Mouse (Mus musculus) cerebellum, postnatal 10 days (tissue): ENCODE results near the gene Ugt1a10.
A peak's percentile ranks its signal among the peaks of the same experiment; 100 is the strongest.

Experiments
- DNase-seq, 2 experiments: peaks; one replicate each; pipeline ENCODE4 v3.0.0; 2021; ENCODE audit warnings: mixed read lengths in 2 of 2

Ugt1a10 gene

GRCm38 (mm10) chr1:88255989-88256754 lies 201.0 kb downstream of the Ugt1a10 start:
- peak; percentile 86 to 87 for DNase-seq

DNA sequence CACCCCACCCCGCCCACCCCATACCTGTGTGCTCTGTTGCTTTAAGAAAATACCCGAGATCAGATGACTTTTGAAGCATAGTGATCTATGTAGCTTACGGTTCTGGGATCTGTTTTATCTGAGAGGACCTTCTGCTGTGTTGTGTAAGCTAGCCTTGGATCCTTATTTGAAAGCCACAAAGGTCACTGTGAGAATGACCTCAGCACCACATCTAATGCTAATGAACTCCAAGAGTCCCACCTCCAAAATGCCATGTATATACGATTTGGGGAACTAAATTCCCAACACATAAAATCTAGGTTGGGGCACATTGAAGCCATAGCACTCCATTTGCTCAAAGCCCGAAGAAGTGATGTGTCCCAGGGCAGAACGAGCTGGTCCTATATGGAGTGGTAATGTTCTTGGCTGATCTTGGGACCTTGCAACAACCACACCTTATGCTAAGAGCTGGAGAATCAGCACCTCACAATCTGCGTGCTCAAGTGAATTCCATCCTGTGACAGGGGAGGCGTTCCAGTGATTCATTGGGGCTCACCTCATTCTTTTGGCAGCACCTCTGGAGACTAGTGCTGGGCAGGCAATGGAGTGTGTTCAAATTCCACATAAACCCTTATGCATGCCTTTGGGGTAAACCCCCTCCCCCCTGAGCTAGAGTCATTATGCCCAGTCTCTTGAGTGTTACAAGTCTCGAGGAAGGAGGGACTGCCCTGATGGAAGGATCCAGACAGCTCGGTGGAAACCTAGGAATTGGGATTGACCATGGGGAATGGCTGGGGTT lies 201.9 kb downstream of the Ugt1a10 start:
- DNase-seq, result peak in 1 of 2 experiments; percentile 44

DNA sequence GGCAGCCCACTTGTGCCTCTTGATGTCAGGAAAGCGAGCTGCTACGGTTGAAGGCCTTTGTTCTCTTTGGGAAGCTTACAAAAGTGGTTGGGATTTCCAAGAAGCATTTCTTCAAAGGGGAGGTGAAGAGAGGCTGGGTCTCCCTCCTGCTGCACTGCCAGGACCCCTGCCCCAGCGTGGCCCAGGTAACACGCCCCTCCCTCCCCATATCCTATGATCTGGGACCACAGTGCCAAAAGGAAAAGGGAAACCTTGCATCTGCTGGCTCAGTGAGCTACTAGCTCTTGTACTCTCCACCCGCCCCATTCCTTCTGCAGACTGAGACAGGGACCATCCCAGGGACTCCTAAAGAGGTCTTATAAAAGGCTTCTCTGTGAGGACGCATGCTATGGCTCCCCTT lies 202.5 kb downstream of the Ugt1a10 start:
- peak; percentile 40 to 58 for DNase-seq

- peak; percentile 54 to 56 for DNase-seq
Measured at GRCm38 (mm10) chr1:88258361-88258760, 203.2 kb downstream of the Ugt1a10 start.

- peak; percentile 87 to 88 for DNase-seq
Measured at GRCm38 (mm10) chr1:88258881-88259642, 203.9 kb downstream of the Ugt1a10 start.

GRCm38 (mm10) chr1:88259643-88260024 lies 204.4 kb downstream of the Ugt1a10 start:
- DNase-seq, result peak in 1 of 2 experiments; percentile 51

DNA sequence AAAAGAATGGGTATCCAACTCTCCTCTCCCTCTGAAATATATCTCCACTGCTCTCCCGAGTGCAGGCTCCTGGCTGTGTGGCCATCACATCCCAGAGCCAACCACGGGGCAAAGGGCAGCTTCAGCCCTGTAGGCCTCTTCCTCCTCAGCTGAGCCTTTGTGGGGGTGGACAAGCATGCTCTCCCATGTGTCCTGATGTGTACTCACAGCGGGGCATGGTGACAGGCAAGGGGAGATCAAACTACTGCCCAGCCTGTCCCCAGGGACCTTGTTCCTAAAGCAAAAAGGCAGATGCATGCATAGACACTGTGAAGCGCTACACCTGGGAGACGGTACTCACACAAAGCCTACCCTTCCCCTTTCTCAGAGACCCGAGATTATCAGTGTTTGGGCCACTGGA lies 204.9 kb downstream of the Ugt1a10 start:
- DNase-seq, result peak; percentile 73 to 79

DNA sequence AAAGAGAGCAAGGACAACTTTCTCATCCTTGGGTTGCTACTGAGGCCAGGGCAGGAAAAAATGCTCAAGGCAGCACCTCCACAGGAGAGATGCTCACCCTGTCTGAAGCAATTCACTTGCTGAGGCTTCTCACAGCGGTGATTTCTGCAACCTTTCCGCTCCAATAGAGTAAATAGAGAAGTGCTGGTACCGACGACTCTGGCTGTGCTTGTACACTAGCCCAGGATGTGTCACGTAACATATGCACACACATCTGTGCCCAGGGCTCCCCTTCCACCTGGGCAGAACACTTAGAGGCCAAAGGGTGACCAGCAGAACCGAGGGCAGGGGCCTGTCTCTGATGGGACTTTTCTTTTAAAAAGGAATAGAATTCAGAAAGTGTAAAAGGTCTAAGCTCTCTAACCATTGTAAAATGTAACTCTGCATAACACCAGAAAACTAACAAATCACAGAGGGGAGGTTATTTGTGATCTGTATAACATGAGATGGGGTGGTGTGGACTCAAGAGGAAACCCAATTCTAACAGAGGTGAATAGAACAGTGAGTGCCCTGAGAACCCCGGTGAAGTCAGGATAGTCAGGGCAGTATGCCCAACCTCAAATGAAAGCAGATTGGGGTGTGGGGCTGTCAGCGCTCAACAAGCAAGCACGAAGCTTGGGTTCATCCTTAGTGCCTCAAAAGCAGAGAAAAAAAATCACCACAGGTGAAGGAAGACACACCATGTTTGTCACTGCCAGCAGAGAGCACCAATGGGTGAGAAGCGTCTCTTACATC lies 205.6 kb downstream of the Ugt1a10 start:
- DNase-seq, result peak in 1 of 2 experiments; percentile 50

DNA sequence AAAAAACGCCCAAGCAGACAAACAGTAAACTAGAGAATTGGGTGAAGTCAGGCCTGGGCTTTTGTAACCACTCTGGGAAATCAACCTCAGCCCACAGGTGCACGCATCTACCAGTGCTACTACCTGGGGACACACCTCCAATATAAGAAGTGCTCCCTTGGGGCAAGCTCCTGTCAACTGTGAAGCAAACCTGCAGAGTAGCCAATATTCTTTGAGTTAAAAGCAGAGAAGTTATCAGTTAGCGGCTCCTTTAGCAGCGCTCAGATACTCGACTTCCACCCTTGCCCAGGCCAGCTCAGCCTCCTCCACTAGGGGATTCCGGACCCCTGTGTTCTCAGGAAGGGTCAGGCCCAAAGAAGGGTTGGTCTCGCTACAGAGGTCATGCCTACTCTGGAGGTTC lies 206.5 kb downstream of the Ugt1a10 start:
- peak; percentile 35 to 46 for DNase-seq

DNA sequence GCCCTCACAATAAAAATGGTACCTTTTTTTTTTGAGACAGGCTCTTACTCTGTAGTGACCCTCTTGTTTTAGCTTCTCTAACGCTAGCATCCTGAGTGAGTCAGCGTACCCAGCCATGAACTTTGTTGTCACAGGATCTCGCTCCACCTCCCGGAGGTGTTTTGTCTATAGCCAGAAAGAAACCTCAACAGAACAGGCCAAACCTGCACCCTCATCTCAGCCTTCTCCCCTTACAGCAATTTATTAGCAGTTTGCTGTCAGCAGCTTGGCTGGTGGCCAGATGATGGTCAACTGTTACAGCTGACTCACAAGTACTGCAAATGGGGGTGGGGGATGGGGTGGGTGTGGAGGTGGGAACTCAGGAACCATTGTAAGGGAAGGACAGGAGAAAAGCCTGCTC lies 207.1 kb downstream of the Ugt1a10 start:
- peak; percentile 76 for DNase-seq

- DNase-seq, result peak; percentile 25 to 30
Measured at GRCm38 (mm10) chr1:88262961-88263360, 207.8 kb downstream of the Ugt1a10 start.

GRCm38 (mm10) chr1:88263778-88264177 lies 208.6 kb downstream of the Ugt1a10 start:
- DNase-seq, result peak in 1 of 2 experiments; percentile 9

- DNase-seq, result peak in 1 of 2 experiments; percentile 16
Measured at GRCm38 (mm10) chr1:88264237-88264868, 209.2 kb downstream of the Ugt1a10 start.

DNA sequence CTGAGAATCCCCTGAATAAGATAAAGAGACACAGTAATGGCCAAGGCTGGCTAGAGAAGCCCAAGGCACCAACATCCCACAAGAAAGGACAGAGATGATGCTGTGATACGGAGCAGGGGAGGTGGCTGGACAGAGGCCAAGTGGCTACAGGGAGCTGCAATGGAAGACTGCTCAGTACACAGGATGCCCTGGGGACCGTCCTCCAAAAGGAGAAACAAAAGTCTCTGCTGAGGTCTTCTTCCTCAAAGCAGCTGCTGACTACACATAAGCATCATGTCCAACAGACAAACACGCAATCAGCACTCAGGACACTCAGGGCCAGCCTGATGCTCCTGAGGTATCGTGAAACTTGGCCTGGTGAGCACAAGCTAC lies 209.7 kb downstream of the Ugt1a10 start:
- DNase-seq, result peak; percentile 62 to 71

- DNase-seq, result no peak
Measured at GRCm38 (mm10) chr1:88266123-88266522, 210.9 kb downstream of the Ugt1a10 start.

GRCm38 (mm10) chr1:88267489-88267888 lies 212.3 kb downstream of the Ugt1a10 start:
- DNase-seq, result no peak

- no peak for DNase-seq
Measured at GRCm38 (mm10) chr1:88268070-88268469, 212.9 kb downstream of the Ugt1a10 start.
